8 mouse cellular contexts compared by ENCODE assay signal in the genomic region with DNA sequence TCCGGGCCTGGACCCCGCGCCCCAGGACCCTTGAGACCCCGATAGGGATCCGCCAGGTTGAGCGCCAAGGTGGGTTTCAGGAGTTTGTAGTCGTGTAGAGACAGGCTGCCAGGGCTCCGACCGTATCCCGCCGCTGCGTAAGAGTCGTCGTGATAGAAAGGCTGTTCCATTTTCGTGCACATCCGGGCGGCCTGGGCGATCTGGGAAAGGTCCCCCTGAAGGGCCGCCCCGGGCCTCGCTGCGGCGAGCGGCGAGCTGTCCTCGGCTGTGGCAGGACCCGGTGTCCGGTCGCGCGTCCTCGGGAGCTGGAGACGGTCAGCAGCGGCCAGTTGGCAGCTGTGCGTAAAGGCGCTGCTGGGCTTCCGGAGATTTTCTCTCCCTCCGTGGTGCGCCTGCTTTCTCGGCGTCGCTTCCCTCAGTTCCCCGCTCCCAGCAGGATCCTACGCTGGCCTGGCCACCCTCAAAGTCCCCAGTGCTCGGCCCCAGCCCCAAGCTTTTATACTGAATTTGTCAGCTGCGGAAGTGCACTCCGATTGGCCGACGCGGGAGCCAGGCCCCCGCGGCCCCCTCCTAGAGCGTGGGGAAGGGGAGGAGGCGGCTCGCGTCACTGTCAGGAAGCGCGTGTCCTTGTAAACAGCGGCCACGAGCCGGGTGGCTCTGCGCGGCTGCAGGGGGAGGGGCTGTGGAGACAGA. TPM values are rescaled to one million over a fixed set of nuclear protein-coding genes. Genes with fewer than 3 reads are reported as not detected.
A peak's percentile ranks its signal among the peaks of the same experiment; 100 is the strongest.
DNase-seq lines count a peak whose midpoint lies in the region; ATAC-seq and TF ChIP-seq lines count a peak whose summit lies in the region.

A gene (minus strand): TSS at position 471 of the 693 bp plus-strand sequence.

- CTCF ChIA-PET in Patski (lab: Charles Lee): interaction anchor here (1.0 to 13.4 kb wide), 2 partner anchors 12 to 21 kb away, joined by 4 to 351 read pairs; a partner anchor contains a TSS

- WGBS in hindbrain, embryonic 16.5 days: under 1% methylated on average over 61 of the region's 63 CpGs

- H3K4me3 ChIP-seq in gastrocnemius, adult 2 months: peak within 1 kb of the TSS; percentile 89
- H3K4me3 ChIP-seq in hindbrain, embryonic 16.5 days (ENCODE audit: low read length): peak within 1 kb of the TSS; percentile 56

- H3K4me2 ChIP-seq in hindbrain, embryonic 16.5 days (ENCODE audit: low read length): peak within 1 kb of the TSS; percentile 99

- no peak for TF ChIP-seq CTCF in Patski (IDR thresholded peaks at IDR 0.05)
- TF ChIP-seq CTCF in gastrocnemius, adult 2 months (IDR thresholded peaks at IDR 0.05): no peak

- intact Hi-C loops in gastrocnemius, adult 2 months (cut with DNase I): loop anchor here (5.0 to 10.0 kb wide), 3 partner anchors 94 to 314 kb away; a partner anchor contains a TSS

- DNase-seq in Patski (ENCODE audit: low read depth, low spot score): no peak
- DNase-seq in cerebellum, postnatal 25 days: peak; percentile 89 to 92
- peak; percentile 97 for DNase-seq in gastrocnemius, adult 2 months
- DNase-seq in left cerebral cortex, adult 18-20 months (ENCODE audit: low spot score in 2 of 2): peak; percentile 97 to 98
- DNase-seq in lung, postnatal 4 days: peak; percentile 96 to 98
- peak; percentile 97 for DNase-seq in retina, postnatal 1 day
- DNase-seq in thymus, postnatal 4 days: peak; percentile 93

- POLR2A ChIA-PET in Patski (lab: Charles Lee): interaction anchor here (0.5 to 9.8 kb wide), 6 partner anchors 9 to 320 kb away, joined by 3 to 225 read pairs (median 4); a partner anchor contains a TSS

- H3K9me3 ChIP-seq in hindbrain, embryonic 16.5 days (ENCODE audit: control insufficient read depth, low read length): no peaks in the 10 kb centered on the region

- H3K27me3 ChIP-seq in Patski: no peaks in the 10 kb centered on the region
- H3K27me3 ChIP-seq in hindbrain, embryonic 16.5 days (replicated peaks; ENCODE audit: control insufficient read depth, insufficient read depth, low read length): peaks cover 5% of the 10 kb centered on the region; the same call in 1 of the 2 replicates

- H3K36me3 ChIP-seq in hindbrain, embryonic 16.5 days (ENCODE audit: control insufficient read depth, insufficient read depth, low read length): 0 out of 2 replicates have a peak, but pooled peaks cover 7% of the 10 kb centered on the region

- H3K4me1 ChIP-seq in hindbrain, embryonic 16.5 days (ENCODE audit: control insufficient read depth, insufficient read depth, low read depth, low read length): peaks cover 54% of the 10 kb centered on the region

- peak within 1 kb of the TSS; percentile 66 for H3K9ac ChIP-seq in hindbrain, embryonic 16.5 days (ENCODE audit: low read depth, low read length)

- ATAC-seq in Patski: peak; percentile 22
- ATAC-seq in hindbrain, embryonic 16.5 days: peak; percentile 62

- in situ Hi-C loops in Patski (cut with MboI; ENCODE audit: low pct_unique_long_range_greater_than_20kb): no loop called here

- H3K27ac ChIP-seq in gastrocnemius, adult 2 months: peak within 1 kb of the TSS; percentile 100
- H3K27ac ChIP-seq in hindbrain, embryonic 16.5 days (ENCODE audit: low read depth, low read length): peak within 1 kb of the TSS; percentile 64

RNA-seq across cellular contexts. Expression of the gene that starts here (rescaled TPM):
- 280 TPM for polyA plus RNA-seq in Patski (2021)
- 10 to 100 TPM in 1 of 2 experiments, 1 to 10 TPM in 1; 5.7 to 10.1 TPM for total RNA-seq in gastrocnemius, adult 2 months (2021)
- polyA plus RNA-seq in hindbrain, embryonic 16.5 days (2015; fragmentation: Nextera tagmentation; extraction: Ambion mirVana): 4.3 and 5.3 TPM in 2 replicates
- 100 to 1,000 TPM; 119 to 130 TPM for total RNA-seq in left cerebral cortex, adult 18-20 months (2021)

Comparison
In these comparisons a context has a peak if more than half of its experiments do, and no peak if none do; other contexts are left out.
1. RNA of the gene that starts here (total RNA-seq): 119 to 130 TPM in left cerebral cortex, adult 18-20 months; 5.7 to 10.1 TPM in gastrocnemius, adult 2 months; every median in the first group is over 10 times any median in the second.
2. RNA of the gene that starts here (polyA plus RNA-seq): 280 TPM in Patski (single experiment); 4.3 to 5.3 TPM in hindbrain, embryonic 16.5 days; every median in the first group is over 10 times any median in the second.